Mouse (Mus musculus) brain, embryonic 18.5 days (tissue): ENCODE results near the gene Stoml2.

Source experiments
- DNase-seq: peaks from one replicate; pipeline ENCODE4 v3.0.0-alpha.2; 2012; ENCODE audit warnings: low read depth, low spot score

The Stoml2 gene

DNA sequence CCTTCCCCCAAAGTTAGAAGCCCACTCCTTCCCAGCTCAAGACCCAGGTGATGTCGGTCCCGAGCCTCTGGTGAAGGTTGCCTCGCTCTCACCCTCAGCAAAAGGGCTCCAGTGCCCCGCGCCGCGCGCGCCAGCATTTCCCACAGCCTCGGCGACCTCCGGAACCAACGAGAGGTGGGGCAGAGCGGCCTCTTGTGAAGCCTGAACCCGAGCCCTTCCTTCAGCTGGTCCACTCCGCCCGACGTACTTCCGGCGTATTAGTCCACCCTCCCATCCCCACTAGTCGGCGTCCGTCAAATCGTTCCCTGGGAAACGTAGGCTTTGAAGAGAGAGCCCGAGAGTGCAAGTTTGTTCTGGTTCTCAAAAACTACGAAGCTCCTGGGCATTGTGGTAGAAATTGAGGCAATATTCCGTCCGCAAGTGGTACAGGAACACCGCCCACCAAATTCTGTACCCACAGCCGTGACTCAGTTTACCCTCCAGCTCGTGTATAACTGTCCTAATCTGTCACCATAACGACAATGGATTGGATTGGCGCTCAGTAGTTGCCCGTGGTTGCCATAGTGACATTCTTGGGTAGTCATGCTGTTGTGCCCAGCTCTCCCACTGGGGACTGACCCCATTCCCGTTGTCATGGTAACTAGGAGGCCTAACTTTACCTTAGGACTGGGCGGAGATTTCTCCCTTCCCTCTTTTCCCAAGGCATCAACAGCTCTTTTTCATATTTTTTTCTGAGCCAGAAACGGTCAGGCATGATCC is at the start of gene Stoml2:
Gene Stoml2, minus strand, starts transcription at position 474 of the 759 bp plus-strand sequence.
- DNase-seq, result peak; percentile 93

DNA sequence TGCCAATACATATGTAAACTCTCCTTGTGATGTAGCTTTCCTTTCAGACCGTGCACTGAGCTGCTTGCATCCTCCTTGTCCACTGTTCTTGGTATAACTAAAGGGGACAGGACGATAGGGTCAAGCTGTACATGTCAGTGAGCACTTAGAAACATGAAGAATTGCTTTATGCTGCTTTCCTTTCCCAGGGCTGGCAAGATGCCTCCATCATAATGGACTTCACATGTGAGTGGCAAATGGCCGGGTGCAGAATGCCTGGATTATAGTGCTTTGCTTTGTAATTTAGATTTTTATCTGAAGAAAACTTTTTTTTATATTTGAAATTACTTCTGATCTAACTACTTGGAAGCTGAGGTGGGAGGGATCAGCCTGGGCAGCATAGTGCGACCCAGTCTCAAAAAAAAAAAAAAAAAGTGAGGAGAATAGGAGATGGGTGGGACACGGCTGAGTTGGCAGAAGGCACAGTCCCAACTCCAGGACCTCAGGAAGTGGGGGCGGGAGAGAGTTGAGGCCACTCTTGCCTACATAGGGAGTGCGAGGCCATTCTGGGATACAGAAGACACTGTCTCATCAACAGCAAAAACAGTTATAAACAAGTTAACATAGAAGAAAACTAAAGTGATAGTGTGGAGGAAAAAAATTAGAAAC is 46.7 kb upstream of the Stoml2 start:
- DNase-seq, result no peak

DNA sequence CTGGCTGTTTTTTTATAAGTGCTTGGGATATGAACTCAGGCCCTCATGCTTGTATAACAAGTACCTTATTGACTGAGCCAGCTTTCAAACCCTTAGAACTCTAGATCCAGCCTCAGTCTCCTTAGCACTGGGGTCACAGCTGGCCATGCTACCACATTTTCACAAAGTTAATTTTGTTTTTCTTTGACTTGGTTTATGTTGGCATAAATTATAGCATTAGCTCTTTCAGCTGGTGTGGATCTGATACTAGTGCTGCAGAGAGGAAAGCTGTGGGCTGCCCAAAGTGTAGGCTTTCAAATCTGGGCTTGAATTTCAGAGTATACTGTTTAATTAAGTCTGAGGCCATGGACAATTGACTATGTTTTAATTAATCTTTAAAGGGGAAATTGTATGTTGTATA is 43.4 kb upstream of the Stoml2 start:
- DNase-seq, result no peak

DNA sequence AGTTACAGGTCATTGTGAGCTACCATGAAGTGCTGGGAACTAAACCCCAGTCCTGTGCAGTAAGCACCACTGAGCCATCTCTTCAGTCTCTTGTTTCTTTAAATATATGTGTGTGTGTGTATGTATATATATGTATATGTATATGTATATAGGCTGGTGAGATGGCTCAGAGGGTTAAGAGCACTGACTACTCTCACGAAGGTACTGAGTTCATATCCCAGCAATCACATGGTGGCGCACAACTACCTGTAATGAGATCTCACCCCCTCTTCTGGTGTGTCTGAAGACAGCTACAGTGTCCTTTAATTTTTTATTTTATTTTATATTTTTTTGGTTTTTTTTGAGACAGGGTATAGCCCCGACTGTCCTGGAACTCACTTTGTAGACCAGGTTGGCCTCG is 34.0 kb upstream of the Stoml2 start:
- no peak for DNase-seq

DNA sequence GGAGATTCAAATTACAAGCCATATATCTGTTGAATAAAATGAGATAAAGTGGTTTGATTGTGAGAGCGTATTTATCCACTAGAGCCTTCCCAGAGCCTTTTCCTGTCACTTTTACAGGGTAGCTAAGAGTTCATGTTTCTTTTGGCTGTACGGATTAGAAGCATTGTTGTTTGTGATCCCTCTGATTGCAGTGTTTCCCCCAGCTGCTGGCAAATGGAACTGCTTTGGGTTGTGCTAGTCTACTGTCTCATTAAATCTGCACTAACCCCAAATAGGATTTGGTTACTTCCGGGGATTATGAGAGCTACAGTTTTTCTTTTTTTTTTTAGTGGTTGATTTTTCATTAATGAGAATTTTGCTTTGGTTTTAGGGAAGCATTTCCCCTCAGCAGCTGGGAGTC is 28.8 kb upstream of the Stoml2 start:
- DNase-seq, result no peak

DNA sequence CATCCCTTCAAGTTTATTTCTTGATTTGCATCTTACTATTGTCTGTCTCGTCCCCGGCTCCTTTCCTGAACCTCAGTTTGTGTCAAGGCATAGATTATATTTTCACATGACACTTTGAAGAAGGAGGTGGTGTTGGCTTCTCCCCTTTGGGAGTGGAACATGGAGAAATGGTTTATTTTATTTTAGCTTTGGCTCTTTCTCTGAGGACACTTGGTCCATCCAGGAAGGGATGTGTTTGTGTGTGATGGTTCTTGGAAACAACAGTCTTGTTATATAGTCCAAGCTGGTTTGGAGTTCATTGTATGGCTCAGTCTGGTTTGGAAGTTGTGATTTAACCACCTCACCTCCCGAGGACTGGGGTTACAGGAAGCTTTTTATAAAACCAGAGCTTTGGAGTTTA is 28.2 kb upstream of the Stoml2 start:
- DNase-seq, result no peak

DNA sequence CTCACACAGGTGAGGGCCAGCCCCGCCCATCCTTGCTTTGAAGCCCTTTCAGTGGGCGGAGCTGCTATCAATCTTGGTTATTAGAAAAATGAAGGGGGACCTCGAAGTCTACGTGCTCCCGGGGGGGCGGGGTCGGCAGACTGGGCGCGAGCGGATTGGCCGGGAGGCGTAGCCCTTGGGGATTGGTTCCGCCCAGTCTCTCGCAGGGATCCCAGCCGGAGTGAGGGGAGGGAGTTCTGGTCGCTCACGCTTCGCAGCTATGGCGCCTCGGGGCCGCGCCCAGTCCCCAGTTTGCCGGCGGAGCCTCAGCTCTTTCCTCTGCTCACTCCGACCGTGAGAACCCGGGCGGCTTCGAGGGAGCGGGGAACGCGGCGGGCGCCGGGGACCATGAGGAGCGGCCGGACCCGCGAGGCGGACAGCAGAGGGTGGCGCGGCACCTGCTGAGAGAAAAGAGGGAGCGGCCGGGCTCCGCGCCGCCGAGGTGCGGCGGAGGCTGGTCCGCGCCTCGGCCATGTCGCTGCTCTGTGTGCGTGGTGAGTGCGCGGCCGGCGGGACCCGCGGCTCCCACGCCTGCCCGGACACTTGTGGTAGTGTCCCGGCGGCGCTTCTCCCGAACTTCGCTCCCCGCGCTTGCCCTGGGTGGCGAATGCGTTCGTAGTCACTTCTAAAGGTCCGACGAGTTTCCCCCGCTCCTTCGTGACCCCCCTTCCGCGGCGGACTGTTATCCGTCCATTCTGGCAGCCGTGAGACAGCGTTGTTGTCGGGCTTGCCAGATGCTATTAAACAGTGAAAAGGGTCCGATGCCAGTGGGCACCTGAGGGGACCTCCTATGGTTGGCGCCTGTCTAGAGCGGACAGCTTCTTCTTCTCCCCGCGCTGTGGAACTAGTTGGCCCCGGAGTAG is 27.5 kb upstream of the Stoml2 start, which contains the start of gene Unc13b:
Gene Unc13b, plus strand, starts transcription at position 201 of the 902 bp plus-strand sequence.
- peak; percentile 89 for DNase-seq

DNA sequence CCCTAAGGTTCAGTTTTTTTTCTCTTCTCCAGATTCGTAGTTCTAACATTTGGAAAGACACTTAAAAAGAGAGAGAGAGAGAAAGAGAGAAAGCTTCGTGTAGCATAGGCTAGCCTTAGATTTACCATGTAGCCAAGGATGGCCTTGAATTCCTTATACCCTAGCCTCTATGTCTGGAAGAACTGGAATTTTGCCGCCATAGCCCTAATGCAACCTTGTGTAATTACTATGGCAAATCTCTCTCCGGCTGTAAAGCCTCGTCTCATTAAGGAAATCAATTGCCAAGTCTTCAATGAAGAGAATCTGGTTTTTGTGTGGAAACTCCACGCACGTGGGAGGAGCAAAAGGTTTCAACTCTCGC is 26.9 kb upstream of the Stoml2 start:
- DNase-seq, result no peak

DNA sequence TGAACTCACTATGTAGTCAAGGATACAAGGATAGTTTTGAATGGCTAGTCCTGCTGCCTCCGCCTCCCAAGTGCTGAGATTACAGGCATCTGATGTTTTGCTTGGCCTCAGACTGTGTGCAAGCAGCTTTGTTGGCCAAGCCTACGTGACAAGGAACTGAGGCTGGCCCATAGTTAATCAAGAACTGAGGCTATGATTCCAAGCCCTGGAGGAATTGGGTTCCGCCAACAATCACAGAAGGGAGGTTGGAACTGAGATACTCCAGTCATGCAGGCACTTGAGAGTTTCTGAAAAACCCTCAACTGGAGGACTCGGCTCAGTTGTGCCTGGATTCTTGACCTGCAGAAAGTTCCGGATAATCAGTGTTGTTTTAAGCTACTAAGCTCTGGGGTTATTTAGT is 26.1 kb upstream of the Stoml2 start:
- DNase-seq, result no peak

DNA sequence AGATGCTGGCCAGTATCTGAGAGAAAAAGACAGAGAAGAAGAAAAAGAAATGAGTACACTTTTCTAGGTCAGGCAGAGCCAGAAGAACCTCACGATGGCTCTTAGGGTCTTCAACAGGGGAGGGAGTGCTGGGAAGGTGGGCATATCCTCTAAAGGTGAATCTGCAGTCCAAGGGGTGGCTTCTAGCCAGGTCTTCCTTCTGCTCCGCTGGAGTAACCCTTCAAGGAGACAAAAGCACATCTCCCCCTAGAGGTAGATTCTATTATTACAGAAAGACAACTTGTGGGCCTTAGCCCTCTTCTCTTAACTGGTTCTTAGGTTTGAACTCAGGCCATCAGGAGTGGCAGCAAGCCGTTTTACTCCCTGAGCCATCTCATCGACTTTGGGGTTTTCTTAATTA is 21.1 kb upstream of the Stoml2 start:
- DNase-seq, result no peak

DNA sequence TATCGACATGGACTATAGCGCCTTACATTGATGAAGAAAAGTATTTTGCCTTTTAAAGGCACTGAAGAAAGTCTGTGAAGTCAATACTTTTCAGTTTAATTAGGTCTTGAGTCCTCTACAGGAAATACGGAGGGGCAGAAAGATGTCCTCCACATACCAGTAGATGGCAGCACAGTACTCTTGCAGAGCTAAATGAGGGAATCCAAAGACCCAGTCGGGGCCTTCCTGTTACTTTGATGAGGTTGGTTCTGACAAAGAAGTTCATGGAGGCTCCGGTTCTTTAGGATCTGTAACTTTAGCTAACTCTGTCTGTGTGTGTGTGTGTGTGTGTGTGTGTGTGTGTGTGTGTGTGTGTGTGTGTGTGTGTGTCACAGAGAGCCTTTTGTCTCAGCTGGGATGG is 15.7 kb upstream of the Stoml2 start:
- DNase-seq, result peak; percentile 83

DNA sequence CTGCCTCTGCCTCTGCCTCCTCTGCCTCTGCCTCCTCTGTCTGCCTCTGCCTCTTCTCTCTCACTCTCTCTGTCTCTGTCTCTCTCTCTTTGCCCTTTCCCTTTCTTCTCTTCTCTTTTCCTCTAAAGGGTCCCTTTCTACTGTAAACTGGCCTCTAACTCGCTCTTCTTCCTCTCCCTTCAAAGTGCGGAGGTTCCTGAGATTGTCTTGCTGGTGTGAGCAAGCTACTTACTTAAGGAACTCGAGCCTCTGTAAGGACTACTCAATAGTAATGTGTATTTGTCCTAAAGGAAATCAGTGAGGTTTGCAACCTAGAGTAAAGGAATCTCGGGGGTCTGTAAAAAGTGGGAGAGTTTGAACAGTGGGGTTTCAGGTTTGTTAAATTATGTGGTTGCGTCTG is 15.1 kb upstream of the Stoml2 start:
- no peak for DNase-seq

DNA sequence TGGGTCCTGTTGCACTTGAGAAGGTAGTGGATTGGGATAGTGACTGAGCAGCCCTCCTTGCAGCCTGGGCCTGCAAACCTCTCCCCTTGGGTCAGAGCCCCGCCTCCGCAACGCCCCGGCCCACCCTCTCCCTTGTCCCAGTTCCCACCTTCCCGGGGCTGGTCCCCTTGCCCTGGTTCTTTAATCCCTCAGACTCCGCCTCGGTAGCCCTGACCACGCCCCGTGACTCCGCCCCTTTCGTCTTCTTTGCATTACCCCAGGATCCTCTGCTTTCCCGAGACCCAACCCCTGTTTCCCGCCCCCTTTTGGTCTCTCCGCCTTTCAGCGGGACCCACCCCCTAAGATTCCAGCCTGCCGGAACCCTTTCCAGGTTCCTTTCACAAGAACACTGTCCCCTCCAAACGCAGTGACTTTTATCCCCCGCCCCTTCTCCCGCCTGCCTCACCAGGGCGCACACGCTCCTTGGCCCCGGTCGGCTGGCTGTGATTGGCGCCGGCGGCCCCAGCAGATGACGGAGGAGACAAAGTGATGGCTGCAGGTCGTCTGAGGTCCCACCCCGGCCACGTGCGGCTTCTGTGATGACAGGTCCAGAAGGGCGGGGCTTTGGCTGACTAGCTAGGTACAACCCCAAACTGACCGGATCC is 14.3 kb upstream of the Stoml2 start, which contains the start of gene Fam214b:
Gene Fam214b, minus strand, starts transcription at position 562 of the 644 bp plus-strand sequence.
- DNase-seq, result peak; percentile 93

DNA sequence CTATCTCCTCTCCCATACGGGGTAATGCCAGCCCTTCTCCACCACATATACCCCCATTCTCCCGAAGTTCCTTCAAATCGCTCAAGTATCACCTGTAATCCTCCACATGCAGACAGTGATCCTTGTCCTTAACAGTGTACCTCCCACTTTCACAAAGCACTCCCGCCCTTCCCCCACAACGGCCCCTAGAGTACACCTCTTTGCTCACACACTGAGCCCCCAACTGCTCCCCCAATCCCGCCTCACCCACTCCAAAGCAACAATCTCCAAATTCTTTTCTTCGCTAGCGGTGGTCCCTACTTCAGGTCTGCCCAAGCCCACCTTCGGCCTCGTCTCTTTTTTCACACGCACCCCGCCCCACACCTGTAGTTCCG is 13.8 kb upstream of the Stoml2 start:
- no peak for DNase-seq

DNA sequence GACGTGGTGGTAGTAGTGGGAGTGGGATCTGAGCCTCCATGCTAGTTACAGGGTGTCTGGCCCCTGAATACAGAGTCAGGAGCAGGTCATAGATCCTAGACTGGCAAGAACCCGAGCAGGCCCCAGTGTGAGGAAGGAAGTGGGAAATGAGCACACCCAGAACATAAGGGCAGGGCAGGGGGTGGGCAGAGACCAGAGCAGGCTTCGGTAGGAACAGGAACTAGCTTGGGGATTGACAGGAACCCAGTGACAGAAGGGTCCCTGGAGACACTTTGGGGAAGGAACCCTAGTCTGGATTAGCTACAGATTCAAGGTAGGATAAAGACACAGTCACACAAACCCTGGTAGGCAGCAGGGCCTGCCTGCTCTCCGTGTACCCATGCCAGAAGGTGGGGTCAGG is 13.2 kb upstream of the Stoml2 start:
- no peak for DNase-seq

DNA sequence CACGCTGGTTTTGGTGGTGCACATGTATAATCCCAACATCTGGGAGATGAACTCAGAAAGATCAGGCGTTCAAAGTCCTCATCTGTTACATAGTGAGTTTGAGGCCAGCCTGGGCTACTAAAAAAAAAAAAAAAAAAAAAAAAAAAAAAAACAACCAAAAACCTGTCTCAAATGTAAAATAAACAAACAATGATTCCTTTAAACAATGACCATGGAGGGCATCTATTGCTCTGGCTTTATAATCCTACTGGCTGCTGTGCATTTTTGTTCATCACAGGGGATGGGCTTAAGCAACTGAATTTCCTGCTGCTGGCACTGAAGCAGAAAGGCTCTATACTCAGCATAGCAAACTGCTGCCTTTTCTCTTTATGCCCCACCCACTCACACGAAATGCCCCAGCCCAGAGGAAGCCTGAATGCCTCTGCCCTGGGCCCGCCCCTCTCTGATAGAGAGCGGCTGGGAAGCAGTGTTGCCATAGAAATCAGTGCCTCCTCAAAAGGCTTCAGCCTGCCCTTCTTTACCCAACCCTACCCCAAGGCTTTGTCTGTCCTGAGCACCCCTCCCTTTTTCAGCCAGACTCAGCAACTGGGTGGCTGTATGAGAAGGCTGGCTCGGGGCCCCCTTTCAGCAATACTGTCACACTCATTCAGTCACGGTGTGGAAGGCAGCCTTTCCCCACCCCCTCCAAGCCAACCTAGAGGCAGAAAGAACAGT is 12.3 kb upstream of the Stoml2 start:
- DNase-seq, result peak; percentile 77

DNA sequence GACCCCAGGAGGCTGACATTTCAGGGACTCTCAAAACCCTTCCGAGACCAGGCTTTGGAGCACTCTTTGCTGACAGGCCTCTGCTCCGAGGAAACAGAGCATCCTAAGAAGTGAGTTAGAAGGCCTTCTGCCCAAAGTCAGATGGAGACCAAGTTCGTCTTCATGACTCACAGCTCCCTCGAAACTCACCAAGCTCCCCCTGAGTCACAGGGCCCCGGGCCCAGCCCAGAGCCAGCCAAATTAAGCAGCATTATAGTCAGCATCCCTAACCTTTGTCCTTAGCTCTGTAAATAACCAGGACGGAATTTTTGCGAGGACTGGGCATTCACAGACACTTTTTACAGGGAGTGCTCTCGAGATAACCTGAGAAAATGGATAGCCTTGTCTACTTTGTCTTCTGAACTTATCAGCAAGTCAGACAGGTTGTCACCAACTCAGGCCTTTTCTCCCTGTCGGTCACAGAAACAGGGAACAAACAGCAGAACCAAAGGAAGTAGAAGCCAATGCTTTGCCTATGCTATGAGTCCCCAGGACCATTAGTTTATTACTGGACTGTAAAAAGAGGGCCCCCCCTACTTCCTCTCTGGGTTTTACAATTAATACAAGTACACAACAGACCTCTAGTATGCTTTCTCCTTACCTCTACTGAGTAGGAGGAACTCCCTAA is 9.5 kb upstream of the Stoml2 start:
- DNase-seq, result no peak

DNA sequence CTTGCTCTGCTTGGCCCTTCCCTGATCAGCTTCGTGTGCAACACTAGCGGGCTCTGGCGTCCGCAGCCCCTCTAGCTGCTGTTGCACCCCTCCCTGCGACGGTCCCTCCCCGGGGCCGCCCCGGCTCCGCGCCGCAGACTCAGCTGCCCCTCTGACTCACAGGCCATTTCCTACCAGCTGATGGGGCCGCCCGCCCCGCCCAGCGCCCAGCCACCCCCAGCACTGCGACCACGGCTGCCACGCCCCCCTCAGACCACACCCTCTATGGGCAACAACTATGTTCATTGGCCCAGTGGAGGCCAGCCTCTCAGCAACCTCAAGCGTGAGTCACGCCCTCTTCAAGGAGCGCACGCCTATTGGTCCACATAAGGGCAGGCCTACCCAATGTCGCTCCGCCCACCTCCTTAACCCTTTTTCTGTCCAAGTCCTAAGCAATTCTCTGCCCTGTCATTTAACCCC is 8.6 kb upstream of the Stoml2 start:
- DNase-seq, result peak; percentile 92

DNA sequence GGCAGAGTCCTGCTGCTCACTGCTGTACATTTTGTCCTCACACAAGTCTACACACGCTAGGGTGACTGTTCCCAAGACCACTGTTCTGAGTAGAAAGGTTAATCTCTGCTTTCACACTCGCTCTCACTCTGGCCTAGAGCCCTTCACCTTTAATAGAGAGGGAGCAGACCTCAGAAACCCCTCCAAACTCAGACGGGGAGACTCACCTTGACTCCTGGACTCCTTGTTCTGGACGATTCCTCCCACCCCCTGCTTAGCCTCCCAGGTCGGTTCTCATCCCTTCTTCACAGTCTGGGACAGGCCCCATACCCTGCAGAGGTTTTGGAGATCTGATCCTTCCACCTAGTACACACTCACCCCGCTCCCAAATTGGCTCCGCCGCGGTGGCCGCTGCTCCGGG is 8.1 kb upstream of the Stoml2 start:
- no peak for DNase-seq
